Mouse (Mus musculus) MEL (cell line): ENCODE measurements around the gene Serinc3.
"Not testable (repeated sequence)": the region's sequence is repeated elsewhere in the genome, so short reads cannot be mapped to it uniquely, and the experiment has no call there.

Experiments
- CTCF ChIP-seq, 3 experiments: IDR thresholded peaks in 2 of 3; conservative IDR thresholded peaks in 1 of 3; 2 replicates each; pipeline ENCODE4 v1.5.1; 2011 to 2012; ENCODE audit warnings: low read length in 3 of 3, low read depth in 2 of 3, mild to moderate bottlenecking in 2 of 3, improper control_type of control experiment in 1 of 3, inconsistent platforms in 1 of 3, mixed read lengths in 1 of 3, moderate library complexity in 1 of 3; ENCODE audit not compliant: control insufficient read depth in 1 of 3, insufficient read depth in 1 of 3, poor library complexity in 1 of 3, severe bottlenecking in 1 of 3
- MAX ChIP-seq: IDR thresholded peaks from 2 replicates; pipeline ENCODE4 v1.6.1; 2011; ENCODE audit warnings: low read length, improper control_type of control experiment
- MAZ ChIP-seq: IDR thresholded peaks from 2 replicates; pipeline ENCODE4 v1.6.1; 2012; ENCODE audit warnings: low read depth, mild to moderate bottlenecking, inconsistent platforms, low read length, improper control_type of control experiment
- MYC ChIP-seq: IDR thresholded peaks from 2 replicates; pipeline ENCODE4 v1.6.1; 2011; ENCODE audit warnings: low read depth, mild to moderate bottlenecking, low read length, improper control_type of control experiment, moderate library complexity
- ZNF384 ChIP-seq: IDR thresholded peaks from 2 replicates; pipeline ENCODE4 v1.6.1; 2012; ENCODE audit warnings: low read depth, mild to moderate bottlenecking, inconsistent platforms, low read length, improper control_type of control experiment

DNA sequence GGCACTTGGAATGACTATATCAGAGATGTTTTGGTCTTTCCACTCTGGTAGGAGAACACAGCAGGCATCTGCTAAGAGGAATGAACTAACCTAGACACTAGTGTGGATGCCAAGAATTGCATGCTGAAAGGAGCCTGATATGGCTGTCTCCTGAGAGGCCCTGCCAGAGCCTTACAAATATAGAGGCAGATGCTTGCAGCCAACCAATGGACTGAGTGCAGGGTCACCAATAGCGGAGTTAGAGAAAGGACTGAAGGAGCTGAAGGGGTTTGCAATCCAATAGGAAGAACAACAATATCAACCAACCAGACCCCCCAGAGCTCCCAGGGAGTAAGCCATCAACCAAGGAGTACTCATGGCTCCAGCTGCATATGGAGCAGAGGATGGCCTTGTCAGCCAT lies 43.4 kb upstream of the Serinc3 start:
- not testable (repeated sequence) for TF ChIP-seq ZNF384; CTCF (IDR thresholded peaks at IDR 0.05 in 2 of 3, conservative IDR thresholded peaks at IDR 0.05 in 1 of 3; ENCODE audit: control insufficient read depth in 1 of 3, insufficient read depth in 1 of 3, low read depth in 2 of 3, low read length in 3 of 3, poor library complexity in 1 of 3, severe bottlenecking in 1 of 3); MAX; MAZ; MYC
